Mouse (Mus musculus): Measurements from ENCODE around the gene Cntn5.

DNA sequence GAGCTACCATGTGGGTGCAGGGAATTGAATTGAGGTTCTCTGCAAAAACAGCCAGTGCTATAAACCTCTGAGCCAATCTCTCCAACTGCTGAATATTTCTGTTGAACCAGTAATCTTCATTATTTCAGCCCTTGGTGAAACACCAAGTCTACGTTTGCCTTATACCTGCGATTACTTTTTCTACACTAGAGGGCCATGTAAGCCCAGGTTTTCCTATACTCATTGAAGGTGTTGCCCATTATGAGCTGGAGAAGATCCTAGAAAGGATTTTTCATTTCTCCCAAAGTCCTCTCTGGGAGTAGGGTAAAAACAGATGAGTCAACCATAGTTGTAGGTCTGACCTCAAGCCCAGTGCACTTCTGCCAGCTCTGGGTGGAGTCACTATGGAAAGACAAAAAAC is 1105.0 kb downstream of the Cntn5 start:
- no peak for TF ChIP-seq MAX (IDR thresholded peaks at IDR 0.05; ENCODE audit: low read depth)
- no peak for TF ChIP-seq TCF12 (IDR thresholded peaks at IDR 0.05; ENCODE audit: insufficient read depth, poor library complexity, severe bottlenecking)

Measured in myocyte (in vitro differentiated cells).